Mouse (Mus musculus): ENCODE results near the gene Rasgrp1. TPM values are rescaled to one million over a fixed set of nuclear protein-coding genes. Genes with fewer than 3 reads are reported as not detected.

The Rasgrp1 gene
- polyA plus RNA-seq, 1 experiment from 2014 or later, result 0.31 TPM

GRCm38 (mm10) chr2:117386036-117386590 is 43.3 kb upstream of the Rasgrp1 start:
- no peak overlapping the region for H3K4me2 ChIP-seq (replicated peaks; ENCODE audit: low read depth)
- no peak overlapping the region for H3K4me3 ChIP-seq (ENCODE audit: low read depth, low read length)
- H3K36me3 ChIP-seq (ENCODE audit: control insufficient read depth, insufficient read depth), result no peaks in the 10 kb centered on the region
- no peak for TF ChIP-seq CTCF (IDR thresholded peaks at IDR 0.05; ENCODE audit: low read depth)
- no peaks in the 10 kb centered on the region for H3K9me3 ChIP-seq (ENCODE audit: control insufficient read depth)
- H3K27ac ChIP-seq (ENCODE audit: low read depth, low read length), result no peak overlapping the region
- WGBS, result 69% methylated on average over 7 of the region's 7 CpGs
- no peak overlapping the region for H3K9ac ChIP-seq (ENCODE audit: low read depth, low read length)
- H3K4me1 ChIP-seq (replicated peaks; ENCODE audit: control insufficient read depth, insufficient read depth, low read length), result no peaks in the 10 kb centered on the region
- H3K27me3 ChIP-seq (replicated peaks; ENCODE audit: control insufficient read depth, insufficient read depth, low read length), result no peaks in the 10 kb centered on the region
- no peak for ATAC-seq

DNA sequence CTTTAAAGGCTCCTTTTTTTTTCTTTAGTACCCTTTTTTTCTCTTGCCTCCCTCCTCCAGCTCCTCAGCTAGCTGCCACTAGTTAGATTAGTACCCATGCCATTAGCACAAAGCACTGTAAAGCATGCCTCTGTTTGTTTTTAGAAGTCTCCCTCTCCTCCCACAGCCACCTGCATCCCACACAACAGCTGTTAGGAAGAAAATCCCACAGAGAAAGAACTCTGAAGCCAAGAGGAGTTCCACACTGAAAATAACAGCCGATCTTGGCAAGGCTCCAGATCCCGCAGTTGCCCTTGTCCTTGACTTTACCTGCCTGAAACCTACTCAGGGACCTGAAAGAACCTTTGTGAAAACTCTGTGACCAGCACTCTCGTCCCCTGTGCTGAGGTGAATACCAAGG is 38.5 kb upstream of the Rasgrp1 start:
- H3K27ac ChIP-seq (ENCODE audit: low read depth, low read length), result no peak overlapping the region
- H3K4me2 ChIP-seq (replicated peaks; ENCODE audit: low read depth), result no peak overlapping the region
- WGBS, result 63% methylated on average over 3 of the region's 3 CpGs
- ATAC-seq, result no peak
- H3K9me3 ChIP-seq (ENCODE audit: control insufficient read depth), result no peaks in the 10 kb centered on the region
- H3K9ac ChIP-seq (ENCODE audit: low read depth, low read length), result no peak overlapping the region
- no peaks in the 10 kb centered on the region for H3K36me3 ChIP-seq (ENCODE audit: control insufficient read depth, insufficient read depth)
- TF ChIP-seq CTCF (IDR thresholded peaks at IDR 0.05; ENCODE audit: low read depth), result no peak
- no peaks in the 10 kb centered on the region for H3K27me3 ChIP-seq (replicated peaks; ENCODE audit: control insufficient read depth, insufficient read depth, low read length)
- no peak overlapping the region for H3K4me3 ChIP-seq (ENCODE audit: low read depth, low read length)
- no peaks in the 10 kb centered on the region for H3K4me1 ChIP-seq (replicated peaks; ENCODE audit: control insufficient read depth, insufficient read depth, low read length)

- H3K27me3 ChIP-seq (replicated peaks; ENCODE audit: control insufficient read depth, insufficient read depth, low read length), result no peaks in the 10 kb centered on the region
- TF ChIP-seq CTCF (IDR thresholded peaks at IDR 0.05; ENCODE audit: low read depth), result no peak
- no peak overlapping the region for H3K4me2 ChIP-seq (replicated peaks; ENCODE audit: low read depth)
- no peak overlapping the region for H3K9ac ChIP-seq (ENCODE audit: low read depth, low read length)
- no peak for ATAC-seq
- H3K27ac ChIP-seq (ENCODE audit: low read depth, low read length), result no peak overlapping the region
- H3K4me1 ChIP-seq (replicated peaks; ENCODE audit: control insufficient read depth, insufficient read depth, low read length), result no peaks in the 10 kb centered on the region
- H3K36me3 ChIP-seq (ENCODE audit: control insufficient read depth, insufficient read depth), result no peaks in the 10 kb centered on the region
- no peaks in the 10 kb centered on the region for H3K9me3 ChIP-seq (ENCODE audit: control insufficient read depth)
- WGBS, result 42% methylated on average over 2 of the region's 2 CpGs
- no peak overlapping the region for H3K4me3 ChIP-seq (ENCODE audit: low read depth, low read length)
Measured at GRCm38 (mm10) chr2:117374293-117374830, 31.6 kb upstream of the Rasgrp1 start.

DNA sequence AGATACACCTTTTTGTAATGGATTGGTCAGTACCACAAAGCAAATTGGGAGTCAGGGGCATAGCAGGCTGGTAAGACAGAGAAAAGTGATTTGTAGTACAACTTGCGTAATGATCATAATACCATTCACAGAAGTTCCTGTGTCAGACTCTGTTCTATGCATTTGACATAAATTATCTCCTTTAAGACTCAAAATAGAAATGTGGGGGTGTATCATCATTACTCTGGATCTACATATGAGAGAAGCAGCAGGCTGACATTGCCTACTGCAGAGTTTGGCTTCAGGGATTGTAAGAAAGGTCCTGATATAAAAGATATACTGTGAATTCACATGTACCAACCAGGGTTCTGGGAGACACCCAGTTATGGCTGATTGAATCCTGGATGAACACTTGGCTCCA is 28.9 kb upstream of the Rasgrp1 start:
- 94% methylated on average over 1 of the region's 1 CpGs for WGBS
- TF ChIP-seq CTCF (IDR thresholded peaks at IDR 0.05; ENCODE audit: low read depth), result no peak
- Histone ChIP-seq H3K4me1 (replicated peaks; ENCODE audit: control insufficient read depth, insufficient read depth, low read length) (no peaks in the 10 kb centered on the region), H3K4me2 (replicated peaks; ENCODE audit: low read depth) (no peak overlapping the region), H3K36me3 (ENCODE audit: control insufficient read depth, insufficient read depth) (no peaks in the 10 kb centered on the region), H3K27ac (ENCODE audit: low read depth, low read length) (no peak overlapping the region), H3K9ac (ENCODE audit: low read depth, low read length) (no peak overlapping the region), H3K27me3 (replicated peaks; ENCODE audit: control insufficient read depth, insufficient read depth, low read length) (no peaks in the 10 kb centered on the region), H3K4me3 (ENCODE audit: low read depth, low read length) (no peak overlapping the region), H3K9me3 (ENCODE audit: control insufficient read depth) (no peaks in the 10 kb centered on the region)
- no peak for ATAC-seq

DNA sequence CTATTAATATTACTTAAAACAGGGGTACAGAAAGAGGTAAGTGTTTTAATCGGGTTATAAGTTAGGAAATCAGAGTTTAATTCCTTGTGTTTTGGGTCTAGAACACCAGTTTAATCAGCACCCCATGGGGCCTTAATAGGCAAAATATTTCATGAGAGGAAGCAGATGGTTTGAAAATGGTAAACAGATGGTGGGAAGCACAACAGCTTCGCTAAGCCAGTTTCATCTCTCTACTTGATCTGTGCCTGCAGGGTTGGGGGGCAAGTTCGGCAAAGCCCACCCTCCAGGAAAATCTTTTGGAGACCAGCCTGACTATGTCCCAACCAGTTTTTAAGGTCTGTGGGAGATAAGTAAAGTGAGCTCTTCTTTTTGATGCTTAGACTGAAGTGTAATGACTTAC is 23.7 kb upstream of the Rasgrp1 start:
- Histone ChIP-seq H3K9me3 (ENCODE audit: control insufficient read depth) (no peaks in the 10 kb centered on the region), H3K36me3 (ENCODE audit: control insufficient read depth, insufficient read depth) (no peaks in the 10 kb centered on the region), H3K27ac (ENCODE audit: low read depth, low read length) (no peak overlapping the region), H3K4me3 (ENCODE audit: low read depth, low read length) (no peak overlapping the region), H3K9ac (ENCODE audit: low read depth, low read length) (no peak overlapping the region), H3K4me2 (replicated peaks; ENCODE audit: low read depth) (no peak overlapping the region), H3K4me1 (replicated peaks; ENCODE audit: control insufficient read depth, insufficient read depth, low read length) (no peaks in the 10 kb centered on the region), H3K27me3 (replicated peaks; ENCODE audit: control insufficient read depth, insufficient read depth, low read length) (no peaks in the 10 kb centered on the region)
- WGBS, result 77% methylated on average over 3 of the region's 3 CpGs
- ATAC-seq, result no peak
- no peak for TF ChIP-seq CTCF (IDR thresholded peaks at IDR 0.05; ENCODE audit: low read depth)

DNA sequence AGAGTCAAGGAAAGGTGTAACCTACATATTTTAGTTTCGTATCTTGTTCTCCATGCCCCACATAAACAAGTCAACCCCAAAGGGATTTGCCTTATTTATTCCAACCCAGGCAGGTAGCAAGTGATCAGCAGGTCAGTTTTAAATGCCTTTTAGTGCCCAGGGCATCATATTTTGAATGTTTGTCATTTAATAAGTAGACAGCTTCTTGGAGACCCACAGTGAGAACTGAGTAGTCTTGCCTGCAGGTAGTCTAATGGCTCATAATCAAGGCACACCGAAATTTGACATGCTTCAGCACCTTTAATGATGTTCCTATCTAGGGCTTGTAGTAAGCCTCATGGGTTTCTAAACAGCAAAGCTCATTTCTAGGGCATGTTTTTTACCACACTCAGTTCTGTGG is 21.3 kb upstream of the Rasgrp1 start:
- 88% methylated on average over 2 of the region's 2 CpGs for WGBS
- no peaks in the 10 kb centered on the region for H3K27me3 ChIP-seq (replicated peaks; ENCODE audit: control insufficient read depth, insufficient read depth, low read length)
- no peaks in the 10 kb centered on the region for H3K4me1 ChIP-seq (replicated peaks; ENCODE audit: control insufficient read depth, insufficient read depth, low read length)
- H3K36me3 ChIP-seq (ENCODE audit: control insufficient read depth, insufficient read depth), result no peaks in the 10 kb centered on the region
- no peak overlapping the region for H3K4me3 ChIP-seq (ENCODE audit: low read depth, low read length)
- H3K9ac ChIP-seq (ENCODE audit: low read depth, low read length), result no peak overlapping the region
- ATAC-seq, result no peak
- no peak overlapping the region for H3K4me2 ChIP-seq (replicated peaks; ENCODE audit: low read depth)
- H3K27ac ChIP-seq (ENCODE audit: low read depth, low read length), result no peak overlapping the region
- TF ChIP-seq CTCF (IDR thresholded peaks at IDR 0.05; ENCODE audit: low read depth), result no peak
- H3K9me3 ChIP-seq (ENCODE audit: control insufficient read depth), result no peaks in the 10 kb centered on the region

- ATAC-seq, result no peak
- H3K4me3 ChIP-seq (ENCODE audit: low read depth, low read length), result no peak overlapping the region
Measured at GRCm38 (mm10) chr2:117357939-117358338, 15.1 kb upstream of the Rasgrp1 start.

More at GRCm38 (mm10) chr2:117357939-117358338, 15.1 kb upstream of the Rasgrp1 start:
- Histone ChIP-seq H3K36me3 (ENCODE audit: control insufficient read depth, insufficient read depth) (no peaks in the 10 kb centered on the region), H3K4me2 (replicated peaks; ENCODE audit: low read depth) (no peak overlapping the region), H3K9ac (ENCODE audit: low read depth, low read length) (no peak overlapping the region), H3K27me3 (replicated peaks; ENCODE audit: control insufficient read depth, insufficient read depth, low read length) (no peaks in the 10 kb centered on the region), H3K4me1 (replicated peaks; ENCODE audit: control insufficient read depth, insufficient read depth, low read length) (no peaks in the 10 kb centered on the region), H3K9me3 (ENCODE audit: control insufficient read depth) (no peaks in the 10 kb centered on the region), H3K27ac (ENCODE audit: low read depth, low read length) (no peak overlapping the region)
- TF ChIP-seq CTCF (IDR thresholded peaks at IDR 0.05; ENCODE audit: low read depth), result no peak

Data from intestine, postnatal 0 days (tissue).